Mouse (Mus musculus): Measurements from ENCODE around the gene Strn. TPM values are rescaled to one million over a fixed set of nuclear protein-coding genes. Genes with fewer than 3 reads are reported as not detected.

Gene Strn
- total RNA-seq (2021) = 10 to 100 TPM; 21.7 to 25.9 TPM
- long read RNA-seq, experiment 1, full-length matches to known transcripts = 2 of 6 reads
- long read RNA-seq, experiment 1, partial matches to known transcripts = 0 of 6 reads
- long read RNA-seq, experiment 1, other reads (novel, unspliced or antisense) = 4 of 6 reads
- long read RNA-seq, experiment 2 = 0 reads

GRCm38 (mm10) chr17:78737096-78737495 lies at the start of gene Strn:
Gene Strn, minus strand, starts transcription at chr17:78737196.
- no peak for DNase-seq

- DNase-seq = no peak
These were observed 41.8 kb upstream of the Strn start for GRCm38 (mm10) chr17:78778765-78779164.

- no peak for DNase-seq
These were observed 35.3 kb upstream of the Strn start for GRCm38 (mm10) chr17:78772317-78772716.

DNA sequence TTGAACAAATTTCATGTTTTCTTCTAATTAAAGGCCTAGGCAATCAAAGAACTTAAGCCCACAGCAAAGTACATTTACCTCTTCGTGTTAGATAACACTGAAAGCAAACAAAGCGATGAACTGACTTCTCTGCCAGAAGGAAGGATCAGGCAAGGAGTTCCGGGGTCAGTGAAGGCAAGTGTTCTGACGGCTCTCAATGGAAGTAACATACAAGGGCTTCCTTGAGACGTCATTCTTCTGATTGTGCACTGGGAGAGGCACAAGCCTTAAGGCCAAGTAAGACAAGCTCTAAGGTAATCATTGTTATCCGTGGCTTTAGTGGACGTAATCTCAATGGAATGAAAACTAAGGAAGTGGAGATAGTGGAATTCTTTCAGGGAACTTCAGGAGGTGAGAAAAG lies 33.9 kb upstream of the Strn start:
- no peak for DNase-seq

GRCm38 (mm10) chr17:78769341-78769740 lies 32.3 kb upstream of the Strn start:
- DNase-seq = no peak

DNA sequence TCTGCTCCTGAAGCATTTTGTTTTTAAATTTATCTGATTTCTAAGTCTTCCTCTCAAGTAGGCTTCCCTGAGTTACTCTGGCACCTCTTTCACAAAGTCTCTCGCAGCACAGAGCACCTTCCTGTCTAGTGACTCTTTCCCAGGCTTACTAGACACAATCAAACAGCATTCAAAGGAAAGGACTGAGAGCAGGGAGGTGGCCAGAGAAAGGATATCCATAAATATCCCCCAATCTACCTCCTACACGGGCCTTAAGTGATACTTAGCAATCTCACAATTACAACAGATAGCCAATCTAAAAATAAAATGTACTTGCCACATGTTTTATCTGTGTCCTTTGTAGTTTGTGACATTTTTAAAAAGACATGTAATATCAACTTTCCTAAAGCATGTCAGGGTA lies 31.9 kb upstream of the Strn start:
- DNase-seq = no peak

DNA sequence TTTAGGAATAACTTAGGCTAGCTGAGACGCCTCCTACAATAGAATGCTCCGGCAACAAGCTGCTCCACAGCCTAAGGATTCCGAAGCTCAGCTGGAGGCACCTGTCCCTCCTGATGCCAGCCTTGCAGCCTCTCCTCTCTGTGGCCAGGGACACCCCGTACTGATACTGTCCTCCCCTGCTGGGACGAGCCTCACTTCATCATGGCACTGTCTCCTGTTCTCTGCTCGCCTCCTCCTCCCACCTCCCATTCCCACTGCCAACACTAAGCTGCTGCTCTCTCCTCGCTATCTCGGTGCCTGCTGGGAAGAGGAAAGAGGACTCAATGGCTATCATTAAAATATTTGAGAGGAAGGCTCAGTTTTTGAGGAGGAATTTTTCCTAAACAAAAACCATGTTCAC lies 30.6 kb upstream of the Strn start:
- no peak for DNase-seq

- no peak for DNase-seq
These were observed 29.1 kb upstream of the Strn start for GRCm38 (mm10) chr17:78766084-78766483.

DNA sequence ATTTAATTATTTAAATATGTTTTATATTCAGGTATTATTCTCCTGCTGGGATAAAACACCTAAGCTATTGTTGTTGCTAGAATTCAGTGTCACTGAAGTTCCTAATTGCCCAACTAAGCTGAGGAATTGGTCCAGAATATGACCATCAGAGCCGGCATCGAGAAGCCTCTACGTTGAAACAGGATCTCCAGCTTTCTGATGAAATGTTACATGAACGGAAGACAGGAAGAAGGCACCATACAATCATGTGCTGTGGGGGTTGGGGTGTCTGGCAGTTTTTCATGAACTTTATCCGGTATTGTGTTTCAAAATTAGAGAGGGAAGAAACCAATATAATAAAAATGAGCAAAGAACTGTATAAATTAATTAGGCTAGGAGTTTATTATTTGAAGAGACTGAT lies 26.3 kb upstream of the Strn start:
- no peak for DNase-seq

GRCm38 (mm10) chr17:78752938-78753655 lies 16.1 kb upstream of the Strn start:
- DNase-seq = no peak

DNA sequence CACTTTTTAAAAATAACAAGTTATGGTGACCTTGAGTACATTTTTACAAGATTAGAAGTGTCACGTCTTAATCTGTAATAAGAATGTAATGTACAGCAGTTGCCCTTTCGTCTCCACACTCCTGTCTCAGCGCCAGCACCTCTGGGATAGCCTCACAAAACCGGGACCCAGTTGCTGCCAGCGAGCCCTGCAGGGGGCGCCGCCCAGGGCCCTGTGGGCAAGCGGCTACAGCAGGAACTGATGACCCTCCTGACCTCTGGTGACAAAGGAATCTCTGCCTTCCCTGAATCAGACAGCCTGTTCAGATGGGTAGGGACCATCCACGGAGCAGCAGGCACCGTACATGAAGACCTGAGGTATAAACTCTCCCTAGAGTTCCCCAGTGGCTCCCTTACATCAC lies 15.1 kb upstream of the Strn start:
- DNase-seq = no peak

DNA sequence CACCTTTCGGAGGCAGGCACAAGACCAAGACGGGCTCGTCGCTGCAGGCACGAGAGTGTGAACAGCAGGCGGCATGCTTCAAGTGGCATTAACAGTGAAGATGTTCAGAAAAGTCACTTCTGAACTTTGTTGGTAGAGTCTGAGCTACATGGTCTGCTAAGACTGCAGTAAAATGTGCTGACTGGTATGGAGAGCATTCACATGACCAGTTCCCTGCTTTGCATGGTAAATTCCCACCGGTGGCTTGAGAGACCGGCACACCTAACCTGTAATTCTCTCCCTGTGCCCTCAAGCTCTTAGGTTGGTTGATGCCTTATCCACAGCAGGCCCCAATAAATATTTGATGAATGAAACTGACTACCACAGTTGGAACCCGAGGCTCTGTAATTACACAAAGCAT lies 11.4 kb upstream of the Strn start:
- DNase-seq = no peak

DNA sequence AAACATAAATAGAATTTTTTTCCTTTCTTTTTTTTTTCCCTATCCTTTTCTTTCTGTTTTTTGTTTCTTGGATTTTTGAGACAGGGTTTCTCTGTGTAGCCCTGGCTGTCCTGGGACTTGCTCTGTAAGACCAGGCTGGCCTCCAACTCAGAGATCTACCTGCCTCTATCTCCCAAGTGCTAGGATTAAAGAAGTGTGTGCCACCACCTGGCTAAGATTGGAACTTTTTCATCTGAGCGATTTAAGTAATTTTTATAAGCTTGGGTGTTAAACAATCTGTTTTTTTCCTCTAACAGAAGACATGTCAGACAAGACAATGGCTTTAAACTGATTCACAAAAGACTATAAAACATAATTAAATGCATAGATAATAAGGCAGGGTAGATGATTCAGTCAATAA lies 1.4 kb upstream of the Strn start:
- DNase-seq = no peak

DNA sequence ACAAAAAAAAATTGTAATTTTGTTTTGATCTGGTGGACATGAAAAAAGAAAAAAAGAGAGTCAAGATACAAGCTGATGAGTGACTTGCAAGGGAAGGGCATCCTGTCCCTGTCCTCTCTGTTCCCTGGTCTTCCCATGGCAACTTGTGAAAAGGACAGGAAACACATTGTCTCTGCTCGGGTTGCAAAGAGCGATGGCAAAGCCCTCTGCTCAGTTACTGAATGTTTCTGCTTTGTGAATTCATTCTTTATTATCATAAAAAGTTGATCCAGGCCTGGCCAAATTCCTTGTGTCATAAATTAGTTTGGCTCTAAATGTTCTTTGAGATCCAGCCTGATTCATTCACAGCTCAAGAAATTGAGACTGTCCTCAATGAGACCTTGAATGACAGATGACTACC lies 775 bp upstream of the Strn start:
- DNase-seq = no peak

DNA sequence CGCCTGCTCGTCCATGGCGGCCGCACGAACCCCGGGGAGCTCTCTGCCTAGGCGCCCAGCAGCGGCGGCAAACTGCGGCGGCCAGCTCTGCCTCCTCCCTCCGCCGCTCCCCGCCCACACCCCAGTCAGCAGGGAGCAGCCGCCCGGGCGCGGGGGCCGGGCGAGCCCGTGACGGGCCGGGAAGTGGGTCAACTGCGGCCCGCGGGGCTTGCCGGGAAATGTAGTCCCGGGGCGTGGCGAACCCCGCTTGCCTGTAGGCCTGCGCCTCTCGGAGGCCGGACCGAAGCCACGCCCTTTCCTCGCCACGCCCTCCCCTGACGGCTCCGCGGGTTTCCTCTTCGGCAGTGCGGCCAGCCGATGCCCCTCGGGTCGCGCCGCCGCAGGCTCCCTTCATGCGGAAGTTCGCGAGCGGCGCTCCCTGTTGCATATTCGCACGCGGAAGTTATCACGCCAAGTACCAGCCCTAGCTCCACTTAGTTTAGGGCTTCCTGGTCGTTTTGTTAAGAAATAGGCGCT lies 465 bp downstream of the Strn start:
- DNase-seq = peak; percentile 100

GRCm38 (mm10) chr17:78735731-78736472 lies 1.1 kb downstream of the Strn start:
- peak in 1 of 2 experiments; percentile 17 for DNase-seq

GRCm38 (mm10) chr17:78734806-78735205 lies 2.2 kb downstream of the Strn start:
- peak in 1 of 2 experiments; percentile 25 for DNase-seq

GRCm38 (mm10) chr17:78732056-78732455 lies 4.9 kb downstream of the Strn start:
- DNase-seq = no peak

GRCm38 (mm10) chr17:78726746-78727449 lies 10.1 kb downstream of the Strn start:
- no peak for DNase-seq

GRCm38 (mm10) chr17:78724461-78725055 lies 12.4 kb downstream of the Strn start:
- DNase-seq = no peak

DNA sequence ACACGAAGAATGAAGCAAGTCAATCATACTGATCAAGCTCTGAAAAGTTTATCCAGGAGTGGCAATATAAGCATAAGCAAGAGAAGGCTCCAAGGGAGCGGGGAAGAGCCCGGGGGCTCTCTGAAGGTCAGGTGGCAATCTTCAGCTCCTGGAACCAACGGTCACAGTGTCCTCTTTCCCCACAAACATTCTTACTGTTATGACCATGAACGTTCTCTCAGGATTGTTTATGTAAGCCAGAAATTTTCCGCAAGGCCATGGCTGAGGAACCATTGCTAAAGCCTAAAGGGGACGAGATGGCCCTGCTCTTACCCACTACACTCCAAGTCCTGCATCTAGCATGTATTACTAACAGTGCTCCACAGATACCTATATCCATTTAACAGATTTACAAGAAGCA lies 15.3 kb downstream of the Strn start:
- no peak for DNase-seq

- no peak for DNase-seq
These were observed 17.9 kb downstream of the Strn start for GRCm38 (mm10) chr17:78719086-78719485.
